Mouse (Mus musculus) heart, adult 2 months (tissue): Measurements from ENCODE around the gene Hgd.

Experiments
- CTCF ChIP-seq: fragments of 200-600 bp; IDR thresholded peaks from 2 replicates; pipeline ENCODE4 v1.8.1; 2022; ENCODE audit warnings: antibody characterized with exemption, mild to moderate bottlenecking, moderate library complexity
- EP300 ChIP-seq: fragments of 200-500 bp; IDR thresholded peaks from 2 replicates; pipeline ENCODE4 v1.6.1; 2011; ENCODE audit warnings: low read depth, low read length, control low read depth; ENCODE audit not compliant: insufficient read depth
- POLR2A ChIP-seq: fragments of 200-500 bp; IDR thresholded peaks from 2 replicates; pipeline ENCODE4 v1.6.1; 2011; ENCODE audit warnings: mild to moderate bottlenecking, low read depth, low read length, control low read depth; ENCODE audit not compliant: insufficient read depth

DNA sequence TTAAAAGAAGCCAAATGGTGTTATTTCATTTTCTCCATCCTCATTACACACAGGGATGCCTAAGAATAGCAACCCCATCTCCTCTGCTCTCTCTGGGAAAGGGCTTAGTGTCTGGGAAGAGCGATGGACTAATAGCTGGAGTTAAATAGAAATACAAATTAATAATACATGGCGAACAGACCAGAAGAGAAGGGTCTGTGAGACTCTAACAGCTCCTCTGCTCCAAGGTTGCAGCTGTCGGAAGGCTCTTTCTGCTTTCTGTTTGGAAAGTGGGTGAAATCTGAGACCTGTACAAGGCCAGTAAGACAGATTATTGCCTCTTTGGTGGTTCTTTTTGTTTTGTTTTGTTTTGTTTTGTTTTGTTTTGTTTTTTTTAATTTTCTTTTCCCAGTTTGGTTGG lies 8.4 kb upstream of the Hgd start:
- no peak for TF ChIP-seq CTCF
- no peak for TF ChIP-seq POLR2A
- TF ChIP-seq EP300, result no peak
